Mouse (Mus musculus): ENCODE results near the gene Ngly1.
A peak's percentile ranks its signal among the peaks of the same experiment; 100 is the strongest.
"Not testable (repeated sequence)": the region's sequence is repeated elsewhere in the genome, so short reads cannot be mapped to it uniquely, and the experiment has no call there.

Gene Ngly1

DNA sequence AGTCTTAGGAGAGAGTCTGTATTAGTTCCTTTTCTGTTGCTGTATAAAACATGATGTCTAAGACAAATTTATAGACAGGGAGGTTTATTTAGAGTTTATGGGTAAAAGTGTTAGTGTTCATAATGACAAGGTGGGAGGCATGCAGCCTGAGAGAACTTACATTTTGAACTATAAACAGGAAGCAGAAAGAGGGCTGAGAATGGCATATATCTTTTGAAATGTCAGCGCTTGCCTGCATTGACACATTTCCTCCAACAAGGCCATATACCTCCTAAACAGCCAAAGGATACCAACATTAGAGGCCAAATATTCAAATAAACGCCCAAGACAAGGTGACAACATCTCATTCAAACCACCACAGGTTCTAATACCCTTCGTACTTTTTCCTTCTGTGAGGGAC, 12.8 kb downstream of the Ngly1 start:
- DNase-seq: no peak

GRCm38 (mm10) chr14:16267028-16267427, 17.9 kb downstream of the Ngly1 start:
- DNase-seq: no peak

DNA sequence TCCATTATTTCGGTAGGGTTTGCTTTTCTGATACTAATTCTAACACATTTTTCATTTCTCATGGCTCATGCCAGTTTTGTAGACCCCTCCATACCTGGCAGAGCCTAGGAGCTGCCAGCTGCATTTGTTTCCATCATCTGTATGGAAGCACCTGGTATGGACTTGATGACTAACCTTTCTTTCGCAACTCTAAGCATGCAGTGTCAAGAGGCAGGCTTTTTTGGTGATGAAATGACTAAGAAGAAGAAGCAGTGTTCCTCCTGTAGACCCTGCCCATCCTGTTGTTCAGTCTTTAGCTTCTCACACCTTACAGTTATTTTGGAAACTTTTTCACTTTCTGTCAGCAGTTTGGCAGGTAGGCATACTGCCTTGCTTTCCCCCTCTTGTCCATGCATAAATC, 20.7 kb downstream of the Ngly1 start:
- DNase-seq: no peak

- DNase-seq: no peak
Measured at GRCm38 (mm10) chr14:16273677-16274076, 24.6 kb downstream of the Ngly1 start.

DNA sequence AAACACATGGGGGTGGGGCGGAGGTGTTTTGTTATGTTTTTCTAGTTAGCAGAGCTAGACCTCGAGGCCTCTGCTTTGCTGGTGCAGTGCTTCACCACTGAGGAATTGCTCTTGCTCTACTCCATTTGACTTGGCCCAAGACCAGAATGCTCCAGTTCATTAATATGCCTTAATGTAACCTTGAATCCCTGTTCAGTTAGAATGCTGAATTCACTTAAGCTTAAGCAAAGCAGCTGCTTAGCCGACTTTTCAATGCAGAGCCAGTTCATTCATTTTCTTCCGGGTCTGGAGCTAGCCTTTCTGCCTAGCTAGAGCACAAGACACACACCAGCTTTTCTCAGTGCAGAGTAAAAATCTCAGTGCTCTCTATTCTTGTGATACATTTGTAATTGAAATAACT, 30.1 kb downstream of the Ngly1 start:
- DNase-seq: no peak

DNA sequence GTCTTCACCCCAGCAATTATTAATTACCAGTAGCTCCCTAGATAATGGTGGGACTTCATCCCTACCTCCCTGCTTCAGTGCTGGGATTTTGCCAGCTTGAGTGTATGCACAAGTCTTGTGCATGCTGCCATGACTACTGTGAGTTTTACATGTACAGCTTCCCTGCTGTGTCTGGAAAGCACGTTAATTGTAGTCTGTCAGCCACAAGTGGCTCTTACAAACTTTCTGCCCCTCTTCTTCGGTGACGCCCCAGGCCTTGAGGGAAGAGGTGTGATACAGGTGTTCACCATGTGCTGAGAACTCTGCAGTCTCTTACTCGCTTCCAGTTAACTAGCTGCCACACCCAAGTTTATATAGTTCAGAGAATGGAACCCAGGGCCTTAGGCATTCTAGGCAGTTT, 34.9 kb downstream of the Ngly1 start:
- DNase-seq: no peak

DNA sequence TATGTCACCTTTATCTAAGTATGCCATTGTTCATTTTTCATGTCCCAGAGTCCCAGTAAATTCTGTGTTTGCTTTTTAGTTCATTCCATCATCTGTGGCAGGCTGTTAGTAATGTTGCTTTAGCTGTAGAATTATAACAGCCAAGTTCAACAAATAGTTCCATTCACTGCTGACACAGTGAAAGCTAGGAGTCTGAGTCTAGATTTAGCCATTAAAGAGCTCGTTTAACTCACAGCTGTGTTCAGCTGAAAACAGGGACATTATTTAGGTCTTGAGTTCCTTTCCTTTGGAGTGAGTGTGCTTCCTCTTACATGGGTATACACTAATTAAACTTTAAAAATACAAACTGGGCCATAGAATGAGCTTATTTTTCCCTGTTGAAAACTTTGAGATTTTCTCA, 43.3 kb downstream of the Ngly1 start:
- DNase-seq: no peak

DNA sequence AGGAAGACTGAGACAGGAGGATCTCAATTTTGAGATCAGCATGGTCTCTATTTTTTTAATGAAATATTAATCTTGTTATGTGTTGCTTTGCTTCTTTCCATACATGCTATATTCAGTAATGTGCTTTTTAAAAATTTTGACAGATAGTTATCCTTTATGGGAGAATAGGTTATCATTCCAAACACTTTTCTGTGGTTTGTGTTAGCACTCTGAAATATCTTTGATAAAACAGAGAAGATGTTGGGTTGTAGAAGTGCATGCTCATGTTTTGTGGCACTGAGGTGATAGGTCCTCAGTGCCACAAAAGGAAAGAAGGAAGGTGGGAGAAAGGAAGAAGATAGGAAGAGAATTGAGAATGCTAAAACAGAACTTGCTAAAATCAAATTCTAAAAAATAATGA, 43.9 kb downstream of the Ngly1 start:
- DNase-seq: no peak

GRCm38 (mm10) chr14:16293921-16294320, 44.8 kb downstream of the Ngly1 start:
- no peak for DNase-seq

DNA sequence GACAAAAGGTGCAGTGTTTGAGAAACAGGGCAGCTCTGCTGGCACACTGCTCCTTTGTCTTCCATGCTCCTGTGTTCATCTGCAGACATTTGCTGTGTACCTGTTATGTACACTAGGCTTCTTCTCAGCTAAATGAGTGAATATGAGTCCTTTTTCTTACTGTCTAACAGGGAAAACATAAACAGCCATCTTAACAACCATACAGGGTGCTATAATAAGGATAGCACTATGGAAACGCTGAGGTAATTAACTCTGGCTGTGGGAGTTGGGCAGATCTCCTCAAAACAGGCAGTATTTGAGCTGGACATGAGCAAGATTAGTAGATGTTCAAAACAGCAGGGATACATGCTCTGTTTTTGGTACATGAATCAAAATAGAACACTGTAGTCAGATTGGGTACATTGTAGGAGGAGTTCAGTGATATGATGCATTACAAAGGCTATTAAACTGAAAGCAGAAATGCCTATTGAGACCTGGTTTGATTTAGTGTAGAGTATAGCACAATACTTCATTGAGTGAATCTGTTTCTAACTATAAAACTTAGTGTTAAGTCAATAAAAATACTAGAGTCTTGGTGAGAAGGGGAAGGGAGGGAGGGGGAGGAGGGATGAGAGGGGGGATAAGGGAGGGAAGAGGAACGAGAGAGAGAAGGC, 47.9 kb downstream of the Ngly1 start:
- no peak for DNase-seq

GRCm38 (mm10) chr14:16301735-16302134, 52.7 kb downstream of the Ngly1 start:
- DNase-seq: no peak

DNA sequence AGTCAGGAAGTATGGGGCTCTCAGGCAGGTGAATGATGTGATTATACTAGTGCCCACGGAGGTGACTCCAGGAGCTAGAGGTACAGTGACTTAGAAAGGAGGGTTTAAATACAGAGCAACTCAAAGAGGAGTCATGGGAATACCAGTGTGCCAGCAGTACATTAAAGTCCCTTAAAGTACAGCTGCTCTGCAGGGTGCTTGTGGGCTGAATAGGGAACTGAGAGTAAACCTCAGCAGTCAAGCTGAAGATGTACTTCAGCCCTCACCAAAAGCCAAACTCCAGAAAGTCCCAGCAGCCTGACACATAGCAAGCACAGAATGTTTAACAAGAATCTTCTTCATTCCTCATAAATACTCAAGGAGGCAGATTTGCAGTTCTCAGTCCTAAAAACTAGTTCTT, 53.6 kb downstream of the Ngly1 start:
- DNase-seq: no peak

- DNase-seq: no peak
Measured at GRCm38 (mm10) chr14:16310791-16311190, 61.7 kb downstream of the Ngly1 start.

DNA sequence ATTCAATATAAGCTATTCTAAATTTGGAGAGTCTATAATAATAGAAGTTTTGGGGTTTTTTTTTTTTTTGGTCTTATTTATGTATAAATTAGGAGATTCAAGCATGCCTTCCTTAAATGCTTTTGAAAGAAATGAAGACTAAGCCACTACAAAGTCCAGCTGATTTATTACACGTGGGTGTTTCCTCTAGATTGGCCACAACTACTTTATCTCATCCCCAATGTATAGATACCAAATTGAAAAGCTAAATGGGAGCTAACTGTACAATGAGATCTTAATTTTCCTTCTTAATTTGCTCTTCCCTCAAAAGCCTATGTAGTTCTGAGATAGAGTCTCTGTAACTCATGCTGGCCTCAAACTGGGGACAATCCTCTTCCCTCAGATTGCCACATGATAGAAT, 63.5 kb downstream of the Ngly1 start:
- no peak for DNase-seq

DNA sequence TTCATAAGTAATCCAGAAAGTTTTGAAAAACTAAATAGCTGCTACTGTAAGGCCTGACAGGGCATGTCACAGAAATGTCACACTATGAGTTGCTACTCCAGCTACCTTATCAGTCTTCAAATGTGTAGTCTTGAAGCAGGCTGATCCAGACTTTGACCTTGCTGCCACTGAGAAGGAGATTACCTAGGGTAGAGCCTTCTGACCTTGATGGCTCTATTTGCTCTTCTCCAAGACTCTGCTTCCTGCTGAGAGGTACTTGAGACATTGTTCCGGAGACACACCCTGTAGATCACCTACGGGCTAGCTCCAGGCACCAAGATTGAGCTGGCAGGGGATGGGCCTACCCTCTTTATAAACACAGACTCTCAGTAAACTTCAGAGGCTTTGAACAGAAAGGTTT, 64.0 kb downstream of the Ngly1 start:
- not testable (repeated sequence) for DNase-seq

DNA sequence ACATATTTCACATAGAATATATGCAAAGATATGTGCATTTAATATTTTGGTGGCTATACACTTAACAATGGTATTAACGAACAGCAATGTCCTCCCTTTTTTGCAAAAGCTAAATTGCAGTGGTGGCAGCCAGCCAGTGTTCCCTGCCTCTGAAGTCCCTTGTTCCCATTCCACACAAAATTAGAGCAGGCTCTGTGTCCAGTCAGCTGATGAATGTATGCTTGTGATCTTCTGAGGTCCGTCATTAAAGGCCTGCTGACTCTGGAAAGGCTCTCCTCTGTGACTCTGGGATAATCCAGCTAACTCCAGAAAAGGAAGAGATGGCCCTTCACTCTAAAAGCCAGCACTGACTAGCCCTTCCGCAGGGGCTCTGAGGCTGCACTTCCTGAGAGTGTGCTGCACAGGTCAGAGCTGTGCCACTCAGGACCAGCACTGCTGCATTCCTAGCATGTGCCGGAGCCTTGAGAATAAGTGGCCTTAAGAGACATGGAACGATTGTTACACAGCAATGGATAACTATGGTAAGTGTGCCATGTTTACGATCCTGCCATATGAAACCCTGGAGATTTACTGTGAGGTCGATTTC, 64.9 kb downstream of the Ngly1 start:
- peak; percentile 20 to 36 for DNase-seq

- DNase-seq: no peak
Measured at GRCm38 (mm10) chr14:16314842-16315241, 65.8 kb downstream of the Ngly1 start.

DNA sequence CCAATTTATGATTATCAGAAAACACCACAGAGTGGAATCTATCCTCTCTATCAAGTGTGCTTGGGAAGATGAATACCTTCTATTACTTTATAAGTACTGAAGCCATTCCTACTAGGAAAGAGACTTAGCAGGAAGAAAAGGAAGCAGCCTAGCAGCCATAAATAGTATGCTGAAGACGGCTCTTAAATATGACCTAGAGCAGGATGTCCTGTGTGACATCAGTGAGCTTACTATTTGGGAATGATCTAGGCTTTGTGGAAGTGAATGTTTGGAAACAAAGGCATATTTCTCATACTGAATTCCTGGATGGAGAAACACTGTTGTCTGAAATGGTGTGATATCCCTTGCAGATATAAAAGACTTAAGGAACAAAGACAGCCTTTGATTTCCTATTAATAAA, 67.6 kb downstream of the Ngly1 start:
- no peak for DNase-seq

GRCm38 (mm10) chr14:16319818-16320217, 70.7 kb downstream of the Ngly1 start:
- no peak for DNase-seq

DNA sequence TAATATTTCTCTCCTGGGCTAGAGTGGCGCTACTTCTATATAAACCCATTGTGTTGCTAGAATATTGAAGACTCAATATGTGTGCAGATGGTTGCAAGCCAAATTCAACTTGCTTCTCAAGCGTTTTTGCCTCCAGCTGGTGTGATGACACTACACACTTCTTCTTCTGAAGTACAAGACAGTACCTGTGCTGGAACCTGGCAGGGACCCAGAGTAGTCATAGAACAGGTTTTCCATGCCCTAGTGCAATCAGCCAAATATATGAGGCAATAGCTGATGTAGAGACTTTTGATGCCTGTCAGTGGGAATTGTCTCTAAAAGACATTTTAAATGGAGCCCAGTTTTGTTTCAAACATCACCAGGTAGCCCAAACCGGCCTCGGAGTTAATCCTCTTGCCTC, 75.3 kb downstream of the Ngly1 start:
- no peak for DNase-seq

DNA sequence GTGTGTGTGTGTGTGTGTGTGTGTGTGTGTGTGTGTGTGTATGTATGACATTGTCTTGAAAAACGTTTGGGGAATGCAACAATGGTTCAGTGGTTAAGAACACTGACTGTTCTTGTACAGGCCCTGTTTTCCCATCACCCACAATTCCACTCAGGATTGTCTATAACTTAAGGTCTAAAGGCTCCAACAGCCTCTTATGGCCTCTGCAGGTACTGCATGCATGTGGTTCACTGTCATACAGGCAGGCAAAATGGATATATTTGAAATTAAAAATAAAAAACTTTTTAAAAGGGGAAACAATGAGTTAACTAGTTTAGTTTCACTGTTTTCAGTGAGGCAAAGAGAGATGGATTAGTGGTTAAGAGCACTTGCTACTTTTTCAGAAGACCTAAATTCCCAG, 76.1 kb downstream of the Ngly1 start:
- DNase-seq: no peak

DNA sequence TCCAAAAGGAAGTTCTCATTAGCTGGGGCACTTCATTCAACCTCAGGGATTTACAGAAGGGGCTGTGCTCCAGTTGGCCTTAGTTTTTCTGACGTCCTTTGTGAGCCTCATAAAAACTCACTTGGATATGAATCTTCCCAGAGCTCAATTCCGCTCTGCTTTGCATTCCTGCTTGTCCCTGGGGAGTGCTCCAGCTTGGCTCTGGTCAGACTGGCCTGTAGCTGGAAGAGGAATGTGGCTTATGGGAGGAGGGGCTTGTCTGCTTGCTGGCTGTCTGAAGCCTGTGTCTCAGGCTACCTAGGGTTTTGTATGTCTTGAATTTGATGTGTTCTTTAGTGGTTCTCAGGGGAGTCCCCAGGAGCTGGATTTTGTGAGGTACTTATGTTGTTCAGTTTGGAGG, 79.5 kb downstream of the Ngly1 start:
- no peak for DNase-seq

- DNase-seq: no peak
Measured at GRCm38 (mm10) chr14:16328959-16329480, 79.9 kb downstream of the Ngly1 start.

DNA sequence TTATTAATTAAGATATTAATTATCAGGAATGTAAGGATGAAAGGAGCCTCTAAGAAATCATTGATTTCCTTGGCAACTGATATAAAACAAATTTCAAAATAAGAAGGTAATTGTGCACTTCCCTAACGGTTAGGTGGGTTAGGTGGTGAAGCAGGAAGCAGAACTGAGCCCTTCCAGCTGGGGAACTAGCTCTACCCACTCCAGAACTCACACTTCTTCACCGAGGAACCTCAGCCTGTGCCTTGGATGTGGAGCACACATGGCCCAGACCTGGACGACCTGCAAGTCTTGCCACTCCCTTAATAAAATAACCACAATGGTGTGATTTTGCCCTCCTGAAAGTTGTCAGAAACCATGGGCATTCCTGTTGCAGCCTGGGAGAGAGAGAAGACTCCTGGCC, 80.7 kb downstream of the Ngly1 start:
- DNase-seq: no peak

DNA sequence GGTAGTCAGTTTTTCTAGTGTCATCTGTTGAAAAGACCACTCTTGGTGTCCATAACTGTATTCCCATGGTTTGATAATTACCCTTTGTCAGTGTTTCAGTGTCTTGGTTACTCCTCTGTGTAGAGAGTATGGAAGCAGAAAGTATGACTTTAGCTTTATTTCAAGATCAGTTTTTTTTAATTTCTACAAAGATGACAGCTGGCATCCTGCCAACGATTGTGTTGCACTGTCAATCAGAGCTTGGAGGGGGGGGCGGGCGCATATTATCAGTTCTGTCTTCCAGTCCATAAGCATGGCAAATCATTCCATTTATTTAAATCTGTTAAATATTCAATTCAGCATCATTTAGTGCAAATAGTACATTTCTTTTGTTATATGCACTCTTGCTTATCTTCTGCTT, 85.2 kb downstream of the Ngly1 start:
- DNase-seq: no peak
